Mouse (Mus musculus): ENCODE measurements at regions not wholly inside any gene's neighbourhood (a gene's known extent, or its start where the extent isn't known, plus 50 kb on each side); places are given as distances from the start of the nearest gene placed in this dataset.

DNA sequence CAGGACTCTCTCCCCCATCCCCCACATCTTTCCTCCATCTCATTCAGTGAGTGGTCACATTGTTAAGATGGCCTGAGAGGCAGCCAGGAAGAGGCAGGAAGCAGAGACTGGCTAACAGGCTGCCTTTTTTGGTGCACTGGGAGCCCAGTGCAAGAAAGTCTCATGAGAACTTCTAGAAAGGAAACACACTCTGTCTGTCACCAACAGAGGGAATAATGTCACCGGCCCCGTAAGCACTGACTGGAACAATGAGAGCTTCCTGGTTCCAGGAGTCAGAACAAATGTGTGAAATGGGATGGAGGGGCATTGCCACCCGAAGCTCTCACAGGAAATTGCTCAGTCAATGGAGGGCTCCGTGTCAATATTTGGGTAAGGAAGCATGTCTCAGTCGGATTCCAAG lies 111.3 kb upstream of the Arglu1 start:
- TF ChIP-seq POLR2A (IDR thresholded peaks at IDR 0.05; ENCODE audit: borderline replicate concordance, extremely low read depth, insufficient read depth, insufficient read length, poor library complexity, severe bottlenecking) = no peak
- TF ChIP-seq CTCF (IDR thresholded peaks at IDR 0.05; ENCODE audit: borderline replicate concordance, extremely low read depth, insufficient read depth, insufficient read length) = no peak
- DNase-seq (ENCODE audit: low read depth) = no peak

DNA sequence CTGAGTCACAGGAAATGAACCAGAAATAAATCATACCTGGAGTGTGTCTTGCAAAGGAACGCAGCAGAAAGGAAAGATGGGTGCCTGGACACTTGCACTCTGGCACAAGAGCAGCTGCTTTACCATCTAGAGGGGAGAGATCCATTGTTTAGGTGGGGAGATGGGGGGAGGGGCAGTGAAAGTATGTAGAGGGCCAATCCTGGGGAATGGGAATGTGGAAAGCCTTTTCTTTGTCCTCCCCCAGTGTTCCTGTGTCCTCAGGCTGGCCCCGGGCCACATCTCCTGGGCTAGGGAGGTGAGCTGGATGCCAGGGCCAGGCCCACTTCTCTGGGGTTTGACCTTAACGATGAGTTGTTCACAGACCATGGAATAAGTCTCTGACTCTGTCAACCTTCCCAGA lies 107.2 kb upstream of the Arglu1 start:
- no peak for TF ChIP-seq POLR2A (IDR thresholded peaks at IDR 0.05; ENCODE audit: borderline replicate concordance, extremely low read depth, insufficient read depth, insufficient read length, poor library complexity, severe bottlenecking)
- no peak for TF ChIP-seq CTCF (IDR thresholded peaks at IDR 0.05; ENCODE audit: borderline replicate concordance, extremely low read depth, insufficient read depth, insufficient read length)
- no peak for DNase-seq (ENCODE audit: low read depth)

DNA sequence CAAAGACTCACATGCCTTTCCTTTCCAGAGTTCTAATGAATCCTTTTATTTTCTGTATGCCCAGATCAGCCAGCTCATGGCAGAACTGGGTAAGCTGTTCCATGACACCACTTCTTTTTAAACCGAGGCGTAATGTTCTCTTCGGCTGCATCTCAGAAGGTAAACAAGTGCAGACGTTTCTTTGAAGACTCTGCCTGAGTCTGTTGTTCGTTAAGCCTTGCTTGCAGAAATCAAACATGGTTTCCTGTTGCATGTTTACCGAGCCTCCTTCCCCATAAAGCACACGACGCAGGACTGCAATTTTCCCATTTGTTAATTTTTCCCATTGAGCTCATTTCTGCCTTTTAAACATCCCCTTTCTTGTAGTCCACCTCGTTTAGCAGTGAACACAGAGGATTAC lies 106.6 kb upstream of the Arglu1 start:
- DNase-seq (ENCODE audit: low read depth) = no peak
- no peak for TF ChIP-seq CTCF (IDR thresholded peaks at IDR 0.05; ENCODE audit: borderline replicate concordance, extremely low read depth, insufficient read depth, insufficient read length)
- TF ChIP-seq POLR2A (IDR thresholded peaks at IDR 0.05; ENCODE audit: borderline replicate concordance, extremely low read depth, insufficient read depth, insufficient read length, poor library complexity, severe bottlenecking) = no peak

DNA sequence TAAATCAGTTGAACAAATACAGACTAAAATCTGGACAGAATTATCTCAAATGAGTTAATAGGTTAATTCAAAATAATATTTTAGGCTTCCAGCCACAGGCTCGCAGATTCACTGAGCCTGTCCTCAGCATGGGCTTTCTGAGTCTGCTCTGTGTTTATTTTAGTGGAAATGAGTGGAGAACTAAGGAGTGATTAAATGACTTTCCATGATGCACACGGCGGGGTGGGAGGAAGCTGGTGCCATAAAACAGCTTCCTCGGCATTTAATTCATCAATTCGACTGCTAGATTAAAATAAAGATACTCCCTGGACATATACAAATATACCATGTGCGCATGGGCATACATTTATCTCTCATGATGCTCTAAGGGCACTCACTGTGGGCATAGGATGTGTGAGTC lies 104.4 kb upstream of the Arglu1 start:
- TF ChIP-seq CTCF (IDR thresholded peaks at IDR 0.05; ENCODE audit: borderline replicate concordance, extremely low read depth, insufficient read depth, insufficient read length) (no peak), POLR2A (IDR thresholded peaks at IDR 0.05; ENCODE audit: borderline replicate concordance, extremely low read depth, insufficient read depth, insufficient read length, poor library complexity, severe bottlenecking) (no peak)
- DNase-seq (ENCODE audit: low read depth) = no peak

DNA sequence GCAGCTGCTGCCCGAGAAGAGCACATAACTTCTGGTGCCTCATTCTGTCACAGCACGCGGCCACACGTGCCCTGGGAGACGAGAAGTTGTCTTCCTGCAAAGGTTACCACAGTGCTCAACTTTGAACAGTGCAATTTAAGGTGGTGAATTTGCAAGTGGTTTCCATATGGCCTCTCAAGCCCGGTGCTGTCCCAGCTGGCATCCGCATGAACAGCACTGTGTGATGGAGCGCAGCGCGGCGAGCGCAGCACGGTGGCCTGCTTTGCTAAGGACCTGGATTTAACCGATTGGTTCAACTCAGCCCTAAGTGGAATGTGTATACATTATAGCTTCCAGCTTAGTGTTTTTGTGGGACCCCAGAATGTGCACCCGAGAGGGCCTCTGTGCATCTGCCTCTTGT lies 89.6 kb upstream of the Arglu1 start:
- peak; percentile 23 for DNase-seq (ENCODE audit: low read depth)
- no peak for TF ChIP-seq CTCF (IDR thresholded peaks at IDR 0.05; ENCODE audit: borderline replicate concordance, extremely low read depth, insufficient read depth, insufficient read length)
- TF ChIP-seq POLR2A (IDR thresholded peaks at IDR 0.05; ENCODE audit: borderline replicate concordance, extremely low read depth, insufficient read depth, insufficient read length, poor library complexity, severe bottlenecking) = no peak

DNA sequence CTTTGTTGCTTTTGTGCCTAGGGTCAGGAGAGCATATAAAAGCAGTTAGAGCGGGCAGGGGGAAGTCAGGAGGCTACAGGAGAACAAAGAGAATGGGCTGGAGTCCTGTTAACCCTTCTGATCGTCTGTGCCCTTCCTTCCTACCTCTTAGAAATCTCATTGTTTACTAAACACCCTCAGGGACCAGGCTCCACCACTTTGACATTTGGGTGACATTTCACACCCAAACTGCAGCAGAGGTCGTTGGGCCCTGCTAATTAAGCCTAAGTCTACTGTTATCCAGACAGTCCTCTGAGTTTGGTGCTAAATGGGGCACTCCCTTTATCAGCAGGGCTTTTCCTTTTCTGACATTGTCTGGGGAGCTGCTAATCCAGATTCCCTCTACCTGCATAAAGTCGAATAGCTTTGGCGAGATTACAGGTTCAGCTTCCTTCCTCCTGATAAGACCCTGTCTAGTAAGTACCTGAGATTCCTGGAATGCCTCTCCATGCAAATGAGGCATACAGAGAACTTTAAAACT lies 84.2 kb upstream of the Arglu1 start:
- TF ChIP-seq CTCF (IDR thresholded peaks at IDR 0.05; ENCODE audit: borderline replicate concordance, extremely low read depth, insufficient read depth, insufficient read length) (no peak), POLR2A (IDR thresholded peaks at IDR 0.05; ENCODE audit: borderline replicate concordance, extremely low read depth, insufficient read depth, insufficient read length, poor library complexity, severe bottlenecking) (no peak)
- DNase-seq (ENCODE audit: low read depth) = no peak

DNA sequence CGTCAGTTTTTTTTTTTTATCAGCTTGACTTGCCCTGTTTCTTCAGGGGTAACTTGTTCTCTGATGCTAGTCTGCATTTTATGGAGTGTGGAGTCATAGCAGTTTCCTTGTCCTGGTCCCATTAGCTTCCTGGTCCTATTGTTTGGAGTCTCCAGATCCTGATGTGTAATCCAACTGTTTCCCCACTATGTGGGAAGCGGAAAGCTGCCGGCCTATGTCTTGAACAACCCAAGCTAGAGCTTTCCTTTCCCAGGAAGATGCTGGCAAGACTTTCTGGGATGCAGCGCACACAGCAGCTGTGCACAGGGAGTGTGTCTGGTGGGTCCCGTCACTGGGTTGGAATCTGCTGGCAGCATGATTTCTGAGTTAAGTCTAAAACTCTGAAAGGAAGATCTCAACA lies 82.1 kb upstream of the Arglu1 start:
- DNase-seq (ENCODE audit: low read depth) = no peak

DNA sequence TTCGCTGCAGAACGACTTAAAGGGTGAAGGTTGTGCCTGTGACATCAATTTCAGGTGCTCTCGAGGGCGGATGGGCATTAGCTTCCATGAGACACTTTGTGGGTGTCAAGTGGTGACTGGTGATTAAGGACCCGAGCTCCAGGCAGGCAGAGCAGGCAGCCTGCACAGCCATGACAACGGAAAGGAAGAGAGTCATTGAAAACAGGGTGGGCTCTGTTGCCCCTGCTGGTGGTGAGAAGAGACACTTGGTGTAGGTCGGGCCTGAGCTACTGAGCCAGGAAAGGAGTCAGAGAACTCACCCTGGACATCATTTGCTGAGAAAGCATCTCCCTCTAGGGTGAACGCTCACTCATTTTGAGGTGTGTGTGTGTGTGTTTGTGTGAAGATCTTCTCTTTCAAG lies 80.1 kb upstream of the Arglu1 start:
- TF ChIP-seq POLR2A (IDR thresholded peaks at IDR 0.05; ENCODE audit: borderline replicate concordance, extremely low read depth, insufficient read depth, insufficient read length, poor library complexity, severe bottlenecking) (no peak), CTCF (IDR thresholded peaks at IDR 0.05; ENCODE audit: borderline replicate concordance, extremely low read depth, insufficient read depth, insufficient read length) (no peak)
- no peak for DNase-seq (ENCODE audit: low read depth)

More for the DNA sequence above, 82.1 kb upstream of the Arglu1 start:
- TF ChIP-seq POLR2A (IDR thresholded peaks at IDR 0.05; ENCODE audit: borderline replicate concordance, extremely low read depth, insufficient read depth, insufficient read length, poor library complexity, severe bottlenecking) (no peak), CTCF (IDR thresholded peaks at IDR 0.05; ENCODE audit: borderline replicate concordance, extremely low read depth, insufficient read depth, insufficient read length) (no peak)

DNA sequence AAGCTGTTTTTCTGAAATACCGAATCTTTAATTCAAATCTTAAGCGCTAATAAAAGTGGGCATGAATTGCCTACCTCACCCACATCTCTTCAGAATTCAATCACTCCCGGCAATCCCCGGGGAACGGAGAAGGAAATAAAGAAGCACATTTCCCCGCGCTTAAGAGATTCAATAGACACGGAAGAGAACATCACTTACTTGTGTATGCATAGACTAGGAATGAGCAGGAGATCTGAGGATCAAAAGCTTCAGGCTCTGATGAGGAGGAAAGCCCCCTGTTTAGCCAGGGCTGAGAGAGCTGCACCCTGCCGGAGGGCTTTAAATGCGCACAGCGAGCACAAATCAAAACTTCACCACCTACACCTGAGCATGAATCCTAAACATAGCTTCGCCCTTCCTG lies 72.0 kb upstream of the Arglu1 start:
- TF ChIP-seq CTCF (IDR thresholded peaks at IDR 0.05; ENCODE audit: borderline replicate concordance, extremely low read depth, insufficient read depth, insufficient read length) (no peak), POLR2A (IDR thresholded peaks at IDR 0.05; ENCODE audit: borderline replicate concordance, extremely low read depth, insufficient read depth, insufficient read length, poor library complexity, severe bottlenecking) (no peak)
- peak; percentile 59 for DNase-seq (ENCODE audit: low read depth)

DNA sequence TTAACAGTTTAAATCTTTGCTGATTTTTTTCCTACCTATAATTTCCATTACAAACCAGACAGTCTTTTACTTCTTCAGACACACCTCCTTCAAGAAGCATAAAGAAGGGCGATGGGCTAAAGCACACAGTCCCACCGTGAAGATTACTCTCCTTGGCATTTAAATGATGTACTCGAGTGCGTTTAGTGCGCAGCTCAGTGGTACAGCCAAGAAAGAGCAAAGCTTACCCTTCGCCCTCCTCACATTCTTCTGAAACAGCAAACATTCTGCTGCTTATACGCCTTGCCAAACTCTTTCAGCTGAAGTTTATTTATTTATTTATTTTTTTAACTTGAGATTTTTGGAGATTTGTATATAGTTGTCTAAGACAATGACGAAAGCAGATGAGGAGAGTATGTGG lies 68.0 kb upstream of the Arglu1 start:
- TF ChIP-seq CTCF (IDR thresholded peaks at IDR 0.05; ENCODE audit: borderline replicate concordance, extremely low read depth, insufficient read depth, insufficient read length) = no peak
- TF ChIP-seq POLR2A (IDR thresholded peaks at IDR 0.05; ENCODE audit: borderline replicate concordance, extremely low read depth, insufficient read depth, insufficient read length, poor library complexity, severe bottlenecking) = no peak
- DNase-seq (ENCODE audit: low read depth) = no peak

DNA sequence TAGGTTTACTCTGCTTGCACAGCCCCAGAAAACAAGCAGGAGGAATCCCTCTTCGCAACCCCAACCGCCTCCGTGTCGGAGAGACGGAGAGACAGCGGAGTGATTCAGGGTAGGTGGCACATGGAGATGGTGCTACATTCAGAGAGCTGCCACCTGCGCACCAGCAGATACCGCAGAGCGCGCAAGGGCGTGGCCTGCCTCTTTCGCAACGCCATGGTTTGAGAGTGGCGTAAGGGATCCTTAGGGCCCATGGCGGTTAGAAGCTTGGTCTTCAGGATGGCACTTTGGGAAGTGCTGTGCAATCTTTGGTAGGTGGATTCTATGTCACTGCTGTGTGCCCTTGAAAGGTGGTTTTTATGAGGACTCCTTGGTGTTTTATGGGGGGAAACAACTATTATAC lies 60.9 kb upstream of the Arglu1 start:
- TF ChIP-seq POLR2A (IDR thresholded peaks at IDR 0.05; ENCODE audit: borderline replicate concordance, extremely low read depth, insufficient read depth, insufficient read length, poor library complexity, severe bottlenecking) (no peak), CTCF (IDR thresholded peaks at IDR 0.05; ENCODE audit: borderline replicate concordance, extremely low read depth, insufficient read depth, insufficient read length) (no peak)
- DNase-seq (ENCODE audit: low read depth) = no peak

DNA sequence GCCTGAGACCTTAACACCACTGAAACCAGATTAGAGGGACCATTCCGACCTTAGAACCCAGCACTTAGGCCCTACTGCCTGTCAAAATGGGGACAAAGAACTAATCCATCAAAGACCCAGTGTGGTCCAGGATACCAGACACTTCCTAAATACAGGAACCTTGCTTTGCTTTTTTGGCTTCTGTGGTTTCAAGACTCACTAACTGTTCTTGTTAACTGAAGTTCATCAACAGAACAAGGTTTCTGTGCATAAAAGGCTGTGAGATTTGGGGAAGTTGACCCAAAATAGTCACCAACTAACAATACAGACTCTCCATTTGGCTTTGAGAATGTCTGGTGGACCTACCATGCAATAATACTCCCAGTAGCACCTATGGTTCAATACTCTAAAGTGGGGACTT lies 56.4 kb upstream of the Arglu1 start:
- DNase-seq (ENCODE audit: low read depth) = no peak
- no peak for TF ChIP-seq POLR2A (IDR thresholded peaks at IDR 0.05; ENCODE audit: borderline replicate concordance, extremely low read depth, insufficient read depth, insufficient read length, poor library complexity, severe bottlenecking)
- no peak for TF ChIP-seq CTCF (IDR thresholded peaks at IDR 0.05; ENCODE audit: borderline replicate concordance, extremely low read depth, insufficient read depth, insufficient read length)
